21 mouse cellular contexts compared by ENCODE assay signal in genomic region chr12:10422347-10422746, GRCm38 (mm10). TPM values are rescaled to one million over a fixed set of nuclear protein-coding genes. Genes with fewer than 3 reads are reported as not detected.
"Had no signal": no experiment of that assay in that cellular context is flagged by ENCODE, and none has a peak within 500 bp of the region (broad histone marks: within the 10 kb centered on the region; RNA-seq: fewer than 3 reads in every experiment).

No protein-coding gene starts in this region.

- H3K4me3 ChIP-seq: left cerebral cortex, adult 2 months; limb, embryonic 13.5 days; liver, embryonic 15.5 days; midbrain, embryonic 10.5 days; myocyte; neural tube, embryonic 15.5 days had no signal

- H3K36me3 ChIP-seq: limb, embryonic 13.5 days; liver, embryonic 15.5 days; midbrain, embryonic 10.5 days; neural tube, embryonic 15.5 days had no signal

- DNase-seq: kidney, adult 8-10 months; kidney, postnatal 25 days; lung, adult 2 months; lung, postnatal 36 days; midbrain, embryonic 14.5 days; spleen, adult 18-20 months; thymus, adult 2 months; thymus, postnatal 25 days had no signal

- H3K27ac ChIP-seq: left cerebral cortex, adult 2 months; limb, embryonic 13.5 days; liver, embryonic 15.5 days; midbrain, embryonic 10.5 days; neural tube, embryonic 15.5 days had no signal

- H3K9me3 ChIP-seq: limb, embryonic 13.5 days; liver, embryonic 15.5 days; midbrain, embryonic 10.5 days; neural tube, embryonic 15.5 days had no signal

- H3K9ac ChIP-seq: limb, embryonic 13.5 days; liver, embryonic 15.5 days; neural tube, embryonic 15.5 days had no signal

- H3K27me3 ChIP-seq: limb, embryonic 13.5 days; liver, embryonic 15.5 days; neural tube, embryonic 15.5 days had no signal

- H3K4me1 ChIP-seq: liver, embryonic 15.5 days; midbrain, embryonic 10.5 days; neural tube, embryonic 15.5 days had no signal

RNA-seq across cellular contexts. Expression of gene Nt5c1b, which starts 52.6 kb away (rescaled TPM):
- total RNA-seq: layer of hippocampus, postnatal 25 days; left cerebral cortex, adult 2 months; left cerebral cortex, postnatal 25 days; megakaryocyte progenitor cell, adult 5-6 weeks had no signal
- polyA plus RNA-seq: limb, embryonic 13.5 days; liver, embryonic 11.5 days; liver, embryonic 15.5 days; lung, adult 2 months; midbrain, embryonic 10.5 days; midbrain, embryonic 14.5 days; myocyte; neural tube, embryonic 11.5 days; neural tube, embryonic 15.5 days; stomach, embryonic 14.5 days; urinary bladder, adult 2 months had no signal
